Mouse (Mus musculus) adrenal gland, adult 18-20 months (tissue): ENCODE data around the gene AU021092. TPM values are rescaled to one million over a fixed set of nuclear protein-coding genes. Genes with fewer than 3 reads are reported as not detected.
"Not testable (repeated sequence)": the region's sequence is repeated elsewhere in the genome, so short reads cannot be mapped to it uniquely, and the experiment has no call there.

Experiments used
- DNase-seq, 2 experiments: peaks; one replicate each; pipeline ENCODE4 v3.0.0; 2021 to 2022; ENCODE audit warnings: low spot score in 2 of 2
- long read RNA-seq, 2 experiments: library from polyadenylated mRNA; stranded (forward); transcript quantifications; one replicate each; pipeline ENCODE4 v2.0.0; 2021
- total RNA-seq, 2 experiments: library from RNA; stranded (reverse); gene quantifications; 1 replicate in 1 of 2; 2 replicates in 1 of 2; pipeline ENCODE4 v1.2.3; 2021

AU021092 gene
- 10 to 100 TPM; 21.1 to 28.6 TPM for total RNA-seq
- long read RNA-seq, experiment 1, partial matches to known transcripts, result 0 of 5 reads
- long read RNA-seq, experiment 1, other reads (novel, unspliced or antisense), result 1 of 5 reads
- long read RNA-seq, experiment 2, transcript AU021092-201 (8 exons, 1,368 nt), result major isoform, 17 of 23 reads
- long read RNA-seq, experiment 2, partial matches to known transcripts, result 2 of 23 reads
- long read RNA-seq, experiment 2, other reads (novel, unspliced or antisense), result 4 of 23 reads

DNA sequence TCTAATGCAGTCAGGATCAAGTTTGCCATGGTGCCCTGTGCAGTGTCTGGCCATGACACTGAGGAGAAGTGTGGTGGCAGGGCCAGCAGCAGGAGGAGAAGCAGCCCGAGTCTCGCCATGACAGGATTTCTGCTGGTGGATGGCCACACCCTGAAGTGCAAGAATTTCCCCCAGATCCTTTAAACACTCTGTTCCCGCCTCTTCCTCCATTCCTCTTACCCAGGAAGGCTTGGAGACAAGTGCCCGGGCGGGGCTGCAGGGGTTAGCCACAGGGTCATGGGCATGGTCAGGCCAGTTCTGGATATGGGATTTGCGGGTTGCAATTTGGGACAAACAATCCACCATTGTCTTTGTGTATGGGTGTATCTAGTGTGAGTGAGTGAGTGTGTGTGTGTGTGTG lies at the start of gene AU021092:
AU021092 (minus strand) TSS at position 160 of the 400 bp plus-strand sequence.
- no peak for DNase-seq

DNA sequence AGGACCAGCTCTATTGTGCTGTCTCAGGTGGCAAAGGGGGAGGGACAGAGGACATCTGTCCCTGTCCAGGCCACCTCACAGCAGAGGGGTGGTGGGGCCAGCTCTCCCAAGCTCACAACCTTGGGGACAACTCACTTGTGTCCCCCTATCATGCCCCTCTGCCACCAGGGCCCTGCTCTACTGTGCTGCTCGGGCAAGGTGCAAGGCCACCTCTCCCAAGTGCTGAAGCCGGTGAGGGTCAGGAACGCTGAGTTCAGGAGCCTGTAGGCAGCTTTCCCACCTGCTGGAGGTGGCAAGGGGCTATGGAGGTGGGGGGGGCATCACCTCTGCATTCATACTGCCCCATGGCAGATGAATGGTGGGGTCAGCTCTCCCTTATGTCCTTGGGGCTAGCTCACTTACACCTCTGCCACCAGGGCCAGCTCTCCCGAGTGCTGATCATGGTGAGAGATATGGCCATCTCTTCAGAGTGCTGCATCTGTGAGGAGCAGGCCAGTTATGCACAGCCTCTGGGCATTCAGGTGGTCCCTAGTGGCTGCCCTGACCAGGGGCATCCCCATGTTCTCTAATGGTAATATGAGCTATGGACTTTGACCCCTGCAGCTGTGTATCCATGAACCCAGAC lies 49.4 kb upstream of the AU021092 start:
- no peak for DNase-seq

- no peak for DNase-seq
These were observed 41.8 kb upstream of the AU021092 start for GRCm38 (mm10) chr16:5263926-5264325.

GRCm38 (mm10) chr16:5263156-5263555 lies 41.1 kb upstream of the AU021092 start:
- DNase-seq, result no peak

DNA sequence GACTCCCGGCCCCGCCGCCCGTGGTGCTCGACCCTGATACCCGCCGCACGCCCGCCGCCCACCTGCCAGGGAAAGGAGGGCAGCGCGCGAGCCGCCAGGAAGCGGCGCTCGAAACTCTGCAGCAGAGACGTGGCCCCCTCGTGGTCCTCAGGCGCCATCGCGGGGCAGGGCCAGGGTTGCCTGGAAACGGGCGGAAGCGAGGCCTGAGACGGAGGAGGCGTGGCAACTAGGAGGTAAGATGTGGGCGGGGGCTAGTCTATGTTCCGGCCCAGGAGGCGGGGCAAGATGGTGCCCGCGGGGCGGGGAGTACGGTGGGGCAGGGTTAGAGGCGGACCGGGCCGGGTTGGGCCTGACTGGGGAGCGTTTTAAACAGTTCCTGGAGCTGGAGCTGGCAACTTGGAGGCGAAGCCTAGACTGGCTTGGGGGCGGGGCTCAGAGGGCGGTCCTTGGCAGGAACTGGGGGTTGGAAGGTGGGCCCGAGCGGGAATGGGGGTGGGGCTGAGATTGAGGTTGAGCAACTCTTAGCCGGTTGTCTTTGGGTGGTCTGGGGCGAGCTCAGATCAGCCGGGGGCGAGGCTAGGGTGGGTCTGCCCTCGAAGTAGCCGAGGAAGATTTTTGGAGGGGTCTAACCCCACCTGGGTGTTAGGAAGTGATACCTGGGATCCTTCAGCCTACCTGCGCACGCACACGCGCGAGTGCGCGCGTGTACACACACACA lies 33.8 kb upstream of the AU021092 start, which contains the start of gene Eef2kmt:
Eef2kmt (minus strand) TSS at position 205 of the 718 bp plus-strand sequence.
- peak; percentile 95 to 96 for DNase-seq

GRCm38 (mm10) chr16:5255081-5255740 lies 33.1 kb upstream of the AU021092 start:
- peak in 1 of 2 experiments; percentile 26 for DNase-seq

DNA sequence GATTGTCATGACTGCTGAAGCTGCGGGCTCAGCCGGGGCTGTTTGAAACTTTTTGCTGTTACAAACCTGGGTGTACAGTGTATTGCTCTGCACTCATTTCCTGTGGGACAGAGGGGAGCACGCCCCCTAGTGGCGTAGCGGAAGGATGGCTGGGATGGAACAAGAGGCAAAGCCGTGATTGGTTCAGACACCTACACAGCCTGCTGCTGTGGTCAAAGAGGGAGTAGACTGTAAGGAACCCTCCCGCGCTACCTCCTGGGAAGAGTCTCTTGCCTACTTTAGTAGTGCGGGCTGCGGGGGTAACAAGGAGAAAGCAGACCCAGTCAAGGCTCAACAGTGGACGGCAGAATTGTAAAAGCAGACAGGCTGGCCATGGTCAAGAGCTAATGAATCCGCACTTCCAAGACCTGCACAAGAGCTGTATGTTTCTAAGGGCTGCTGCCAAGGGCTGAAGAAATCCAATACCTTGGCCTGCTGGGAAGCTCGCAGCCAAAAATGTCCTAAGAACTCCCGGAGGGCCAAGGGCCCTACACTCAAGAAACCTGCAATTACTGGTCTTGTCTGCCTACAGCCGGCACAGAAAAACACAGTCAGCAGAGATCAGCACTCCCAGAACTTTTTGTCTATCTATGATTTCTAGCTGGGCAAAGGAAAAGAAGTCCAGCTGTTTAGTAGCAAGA lies 32.4 kb upstream of the AU021092 start:
- peak; percentile 76 to 81 for DNase-seq

DNA sequence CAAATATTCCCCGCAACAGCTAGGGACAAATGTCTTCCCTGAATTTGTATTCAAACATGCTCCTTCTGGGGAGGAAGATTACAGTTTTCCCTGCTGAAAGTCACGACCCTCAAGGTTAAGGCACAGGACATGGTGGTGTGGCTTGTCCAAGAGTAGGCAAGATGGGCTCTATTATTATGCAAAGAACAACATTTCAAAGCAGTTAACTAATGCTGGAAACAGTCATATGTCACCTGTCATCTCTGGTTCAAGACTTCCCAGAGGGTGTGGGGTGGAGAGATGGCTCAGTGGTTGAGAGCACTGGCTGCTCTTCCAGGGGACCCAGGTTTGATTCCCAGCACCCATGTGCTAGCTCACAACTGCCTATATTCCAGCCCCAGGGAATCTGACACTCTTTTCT lies 30.2 kb upstream of the AU021092 start:
- no peak for DNase-seq

- DNase-seq, result no peak
These were observed 28.8 kb upstream of the AU021092 start for GRCm38 (mm10) chr16:5250891-5251290.

GRCm38 (mm10) chr16:5244411-5244810 lies 22.3 kb upstream of the AU021092 start:
- DNase-seq, result peak; percentile 70 to 73

DNA sequence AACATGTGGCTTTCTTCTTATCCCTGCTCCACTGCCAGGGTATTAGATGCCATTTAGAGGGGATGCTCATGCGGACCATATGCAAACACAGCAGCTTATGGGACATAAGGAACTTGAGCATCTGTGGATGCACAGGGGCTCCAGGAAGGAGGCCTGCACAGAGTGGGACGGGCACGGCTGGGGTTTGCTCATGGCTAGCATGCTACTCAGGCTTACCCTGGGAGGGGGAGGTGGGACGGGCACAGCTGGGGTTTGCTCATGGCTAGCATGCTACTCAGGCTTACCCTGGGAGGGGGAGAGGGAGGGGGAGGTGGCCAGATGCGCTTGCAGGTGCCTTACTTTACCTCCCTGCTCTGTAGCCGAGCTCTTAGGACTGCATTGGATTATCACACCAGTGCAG lies 20.8 kb upstream of the AU021092 start:
- no peak for DNase-seq

- DNase-seq, result no peak
These were observed 20.3 kb upstream of the AU021092 start for GRCm38 (mm10) chr16:5242355-5242754.

- peak; percentile 88 to 93 for DNase-seq
These were observed 11.6 kb upstream of the AU021092 start, which contains the start of gene Alg1 for GRCm38 (mm10) chr16:5233418-5234313. Gene Alg1, plus strand, starts transcription at chr16:5233621.

DNA sequence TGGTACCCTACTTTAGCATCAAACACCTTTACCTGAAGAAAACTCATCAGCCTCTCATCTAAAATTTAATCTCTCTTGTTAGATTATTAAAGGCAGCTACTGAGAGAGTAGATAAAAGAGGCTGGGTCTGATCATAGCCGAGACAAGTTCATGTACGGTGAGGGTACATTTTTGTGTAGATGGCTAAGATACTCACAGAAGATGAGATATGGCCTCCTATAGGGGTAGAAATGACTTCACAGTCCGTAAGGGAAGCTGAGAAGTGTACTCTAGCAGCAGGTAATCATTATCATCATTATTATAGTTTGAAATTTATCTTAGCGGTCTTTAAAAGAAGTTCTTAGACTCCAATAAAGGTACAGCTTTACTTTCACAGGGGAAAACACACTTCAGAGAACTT lies 10.9 kb upstream of the AU021092 start:
- no peak for DNase-seq

- not testable (repeated sequence) for DNase-seq
These were observed 6.0 kb upstream of the AU021092 start for GRCm38 (mm10) chr16:5228103-5228502.

DNA sequence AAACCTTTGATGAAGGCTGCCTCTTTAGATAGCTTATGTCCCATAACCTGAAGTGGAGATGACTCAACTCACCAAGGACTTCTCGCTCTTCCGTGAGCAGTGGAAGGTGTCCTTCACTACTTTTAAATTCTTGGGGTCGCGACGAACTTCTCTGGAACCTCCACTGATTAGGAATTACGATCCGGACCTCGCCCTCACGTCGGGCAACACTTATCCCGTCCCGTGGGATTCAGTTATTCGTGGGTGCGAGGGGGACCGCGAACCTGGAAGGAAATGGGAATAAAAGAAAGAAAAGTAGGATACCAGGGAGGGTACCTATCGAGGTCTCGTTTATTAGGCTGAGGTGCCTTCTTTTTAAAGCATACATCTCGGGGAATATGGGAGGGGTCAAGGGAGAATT lies 5.4 kb upstream of the AU021092 start:
- DNase-seq, result not testable (repeated sequence)

GRCm38 (mm10) chr16:5226534-5226933 lies 4.4 kb upstream of the AU021092 start:
- not testable (repeated sequence) for DNase-seq

DNA sequence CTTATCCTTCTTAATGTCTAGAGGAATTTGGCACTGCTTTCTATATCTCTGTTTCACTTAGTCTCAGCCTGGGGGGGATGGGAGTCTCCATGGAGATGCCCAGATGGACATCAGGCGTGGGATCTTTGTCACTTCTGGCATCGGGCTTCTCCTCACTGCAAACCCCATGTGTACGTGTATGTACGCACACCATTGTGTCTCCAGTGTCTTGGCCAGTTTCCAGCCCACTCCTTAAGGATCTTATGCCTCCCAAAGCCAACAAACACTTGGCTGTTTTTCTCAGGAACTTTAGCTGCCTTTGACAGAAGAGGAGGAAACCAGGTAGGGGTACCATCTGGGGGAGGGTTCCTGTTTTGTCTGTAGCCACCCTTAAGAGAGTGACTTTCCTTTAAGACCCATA lies 696 bp downstream of the AU021092 start:
- DNase-seq, result no peak

DNA sequence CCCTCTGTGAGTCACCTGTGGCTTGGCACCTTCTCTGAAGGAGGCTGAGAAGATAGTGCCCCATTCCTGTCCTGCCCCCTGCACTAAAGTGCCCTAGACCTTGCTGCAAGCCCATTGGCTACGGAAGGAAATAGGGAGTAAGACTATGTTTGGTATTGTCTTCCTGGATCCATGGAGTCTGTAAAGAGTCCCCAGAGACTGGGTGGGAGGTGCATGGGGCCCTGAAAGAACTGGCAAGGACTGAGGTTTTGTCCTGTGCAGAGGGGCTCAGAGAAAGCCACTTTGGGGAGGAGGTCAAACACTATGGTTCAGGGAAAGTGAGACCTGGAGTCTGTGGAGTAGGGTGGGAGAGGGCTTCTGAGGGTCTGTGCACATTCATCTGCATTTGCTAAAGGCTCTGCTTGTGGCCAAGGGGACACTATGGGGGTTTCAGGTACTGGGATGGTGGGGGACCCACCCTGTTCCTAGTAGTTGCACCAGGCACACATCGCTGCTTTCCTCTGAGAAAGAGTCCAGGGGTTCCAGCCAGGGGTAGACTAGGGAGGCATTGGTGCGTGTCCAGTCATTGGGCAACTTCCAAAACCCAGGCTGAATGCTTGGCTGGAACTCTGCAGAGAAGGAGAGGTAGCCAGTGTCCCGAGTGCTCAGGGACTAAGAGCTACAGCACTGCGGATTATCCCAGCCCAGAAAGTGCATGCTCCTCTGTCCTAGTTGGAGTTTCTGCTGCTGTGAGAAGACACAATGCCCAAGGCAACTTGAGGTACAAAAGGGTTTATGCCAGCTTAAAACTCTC lies 4.6 kb downstream of the AU021092 start:
- no peak for DNase-seq
